Mouse (Mus musculus): ENCODE results near the gene Prss35. TPM values are rescaled to one million over a fixed set of nuclear protein-coding genes. Genes with fewer than 3 reads are reported as not detected.

Prss35 gene
- polyA plus RNA-seq, 1 experiment from 2014 or later = 5.0 TPM

GRCm38 (mm10) chr9:86716540-86716939 is 26.9 kb upstream of the Prss35 start:
- Histone ChIP-seq H3K36me3 (no peaks in the 10 kb centered on the region), H3K9me3 (no peaks in the 10 kb centered on the region), H3K4me3 (no peak overlapping the region), H3K27me3 (replicated peaks) (no peaks in the 10 kb centered on the region), H3K27ac (no peak overlapping the region), H3K4me1 (no peaks in the 10 kb centered on the region), H3K4me2 (replicated peaks) (no peak overlapping the region), H3K9ac (no peak overlapping the region)
- WGBS = 64% methylated on average over 2 of the region's 2 CpGs
- no peak for ATAC-seq (ENCODE audit: low FRiP score, low read depth)

- WGBS = 78% methylated on average over 5 of the region's 5 CpGs
Observed at GRCm38 (mm10) chr9:86717119-86717518, 26.3 kb upstream of the Prss35 start.

GRCm38 (mm10) chr9:86720227-86720626 is 23.2 kb upstream of the Prss35 start:
- Histone ChIP-seq H3K9ac (no peak overlapping the region), H3K27me3 (replicated peaks) (no peaks in the 10 kb centered on the region), H3K4me1 (no peaks in the 10 kb centered on the region), H3K27ac (no peak overlapping the region), H3K4me2 (replicated peaks) (no peak overlapping the region), H3K4me3 (no peak overlapping the region), H3K9me3 (no peaks in the 10 kb centered on the region), H3K36me3 (no peaks in the 10 kb centered on the region)
- WGBS = 89% methylated on average over 5 of the region's 5 CpGs
- no peak for ATAC-seq (ENCODE audit: low FRiP score, low read depth)

More at GRCm38 (mm10) chr9:86717119-86717518, 26.3 kb upstream of the Prss35 start:
- H3K4me2 ChIP-seq (replicated peaks) = no peak overlapping the region
- H3K27me3 ChIP-seq (replicated peaks) = no peaks in the 10 kb centered on the region
- no peaks in the 10 kb centered on the region for H3K9me3 ChIP-seq
- no peak overlapping the region for H3K27ac ChIP-seq
- H3K9ac ChIP-seq = no peak overlapping the region
- no peak overlapping the region for H3K4me3 ChIP-seq
- H3K36me3 ChIP-seq = no peaks in the 10 kb centered on the region
- ATAC-seq (ENCODE audit: low FRiP score, low read depth) = no peak
- H3K4me1 ChIP-seq = no peaks in the 10 kb centered on the region

GRCm38 (mm10) chr9:86720794-86721193 is 22.7 kb upstream of the Prss35 start:
- 70% methylated on average over 2 of the region's 2 CpGs for WGBS
- ATAC-seq (ENCODE audit: low FRiP score, low read depth) = no peak
- Histone ChIP-seq H3K9ac (no peak overlapping the region), H3K4me2 (replicated peaks) (no peak overlapping the region), H3K27me3 (replicated peaks) (no peaks in the 10 kb centered on the region), H3K36me3 (no peaks in the 10 kb centered on the region), H3K27ac (no peak overlapping the region), H3K4me1 (no peaks in the 10 kb centered on the region), H3K4me3 (no peak overlapping the region), H3K9me3 (no peaks in the 10 kb centered on the region)

- Histone ChIP-seq H3K9me3 (no peaks in the 10 kb centered on the region), H3K27me3 (replicated peaks) (no peaks in the 10 kb centered on the region), H3K4me3 (no peak overlapping the region), H3K36me3 (no peaks in the 10 kb centered on the region), H3K4me2 (replicated peaks) (no peak overlapping the region), H3K27ac (no peak overlapping the region), H3K4me1 (no peaks in the 10 kb centered on the region), H3K9ac (no peak overlapping the region)
- WGBS = 93% methylated on average over 4 of the region's 4 CpGs
- no peak for ATAC-seq (ENCODE audit: low FRiP score, low read depth)
Observed at GRCm38 (mm10) chr9:86725066-86725465, 18.4 kb upstream of the Prss35 start.

- Histone ChIP-seq H3K27ac (no peak overlapping the region), H3K4me3 (no peak overlapping the region), H3K4me1 (no peaks in the 10 kb centered on the region), H3K9me3 (no peaks in the 10 kb centered on the region), H3K9ac (no peak overlapping the region), H3K4me2 (replicated peaks) (no peak overlapping the region), H3K27me3 (replicated peaks) (no peaks in the 10 kb centered on the region), H3K36me3 (no peaks in the 10 kb centered on the region)
- peak; percentile 54 for ATAC-seq (ENCODE audit: low FRiP score, low read depth)
- 55% methylated on average over 7 of the region's 7 CpGs for WGBS
Observed at GRCm38 (mm10) chr9:86725604-86726380, 17.7 kb upstream of the Prss35 start.

GRCm38 (mm10) chr9:86726381-86726720 is 17.1 kb upstream of the Prss35 start:
- Histone ChIP-seq H3K27ac (no peak overlapping the region), H3K36me3 (no peaks in the 10 kb centered on the region), H3K4me1 (no peaks in the 10 kb centered on the region), H3K4me2 (replicated peaks) (no peak overlapping the region), H3K9ac (no peak overlapping the region), H3K4me3 (no peak overlapping the region), H3K27me3 (replicated peaks) (no peaks in the 10 kb centered on the region), H3K9me3 (no peaks in the 10 kb centered on the region)
- peak; percentile 32; the same call in 1 of the 2 replicates for ATAC-seq (ENCODE audit: low FRiP score, low read depth)
- WGBS = 77% methylated on average over 5 of the region's 5 CpGs

- ATAC-seq (ENCODE audit: low FRiP score, low read depth) = no peak
- Histone ChIP-seq H3K27ac (no peak overlapping the region), H3K9ac (no peak overlapping the region), H3K4me3 (no peak overlapping the region), H3K9me3 (no peaks in the 10 kb centered on the region), H3K36me3 (no peaks in the 10 kb centered on the region), H3K4me1 (no peaks in the 10 kb centered on the region), H3K4me2 (replicated peaks) (no peak overlapping the region), H3K27me3 (replicated peaks) (no peaks in the 10 kb centered on the region)
- 90% methylated on average over 10 of the region's 10 CpGs for WGBS
Observed at GRCm38 (mm10) chr9:86728214-86728814, 15.1 kb upstream of the Prss35 start.

- Histone ChIP-seq H3K27ac (no peak overlapping the region), H3K4me1 (no peaks in the 10 kb centered on the region), H3K4me2 (replicated peaks) (no peak overlapping the region), H3K4me3 (no peak overlapping the region), H3K27me3 (replicated peaks) (no peaks in the 10 kb centered on the region), H3K9me3 (no peaks in the 10 kb centered on the region), H3K36me3 (no peaks in the 10 kb centered on the region), H3K9ac (no peak overlapping the region)
- ATAC-seq (ENCODE audit: low FRiP score, low read depth) = no peak
- 77% methylated on average over 1 of the region's 1 CpGs for whole genome bisulfite sequencing
Observed at GRCm38 (mm10) chr9:86729084-86729483, 14.4 kb upstream of the Prss35 start.

- H3K27me3 ChIP-seq (replicated peaks) = no peaks in the 10 kb centered on the region
- H3K4me1 ChIP-seq = no peaks in the 10 kb centered on the region
- H3K9me3 ChIP-seq = no peaks in the 10 kb centered on the region
- ATAC-seq (ENCODE audit: low FRiP score, low read depth) = no peak
- H3K9ac ChIP-seq = no peak overlapping the region
- WGBS = 92% methylated on average over 3 of the region's 3 CpGs
- no peak overlapping the region for H3K4me3 ChIP-seq
- H3K36me3 ChIP-seq = no peaks in the 10 kb centered on the region
- H3K4me2 ChIP-seq (replicated peaks) = no peak overlapping the region
- H3K27ac ChIP-seq = no peak overlapping the region
Observed at GRCm38 (mm10) chr9:86729811-86730210, 13.6 kb upstream of the Prss35 start.

GRCm38 (mm10) chr9:86734357-86734756 is 9.1 kb upstream of the Prss35 start:
- Histone ChIP-seq H3K4me1 (no peaks in the 10 kb centered on the region), H3K27me3 (replicated peaks) (no peaks in the 10 kb centered on the region), H3K4me3 (no peak overlapping the region), H3K36me3 (no peaks in the 10 kb centered on the region), H3K9me3 (no peaks in the 10 kb centered on the region), H3K9ac (no peak overlapping the region), H3K4me2 (replicated peaks) (no peak overlapping the region), H3K27ac (no peak overlapping the region)
- ATAC-seq (ENCODE audit: low FRiP score, low read depth) = no peak

GRCm38 (mm10) chr9:86734795-86735194 is 8.7 kb upstream of the Prss35 start:
- no peak overlapping the region for H3K9ac ChIP-seq
- no peaks in the 10 kb centered on the region for H3K36me3 ChIP-seq
- H3K27me3 ChIP-seq (replicated peaks) = no peaks in the 10 kb centered on the region
- no peak overlapping the region for H3K27ac ChIP-seq
- no peak overlapping the region for H3K4me3 ChIP-seq
- no peaks in the 10 kb centered on the region for H3K9me3 ChIP-seq
- WGBS = 71% methylated on average over 9 of the region's 9 CpGs
- no peak for ATAC-seq (ENCODE audit: low FRiP score, low read depth)
- H3K4me1 ChIP-seq = no peaks in the 10 kb centered on the region
- no peak overlapping the region for H3K4me2 ChIP-seq (replicated peaks)

- Histone ChIP-seq H3K4me3 (no peak overlapping the region), H3K27ac (no peak overlapping the region), H3K36me3 (no peaks in the 10 kb centered on the region), H3K9ac (no peak overlapping the region), H3K27me3 (replicated peaks) (no peaks in the 10 kb centered on the region), H3K9me3 (no peaks in the 10 kb centered on the region), H3K4me2 (replicated peaks) (no peak overlapping the region), H3K4me1 (no peaks in the 10 kb centered on the region)
- ATAC-seq (ENCODE audit: low FRiP score, low read depth) = no peak
- WGBS = over 99% methylated on average over 4 of the region's 4 CpGs
Observed at GRCm38 (mm10) chr9:86736991-86737390, 6.5 kb upstream of the Prss35 start.
